Mouse (Mus musculus) midbrain, embryonic 11.5 days (tissue): ENCODE data around the gene Ksr2. TPM values are rescaled to one million over a fixed set of nuclear protein-coding genes. Genes with fewer than 3 reads are reported as not detected.
A peak's percentile ranks its signal among the peaks of the same experiment; 100 is the strongest.

Experiments
- ATAC-seq: fragments of 200-750 bp; cut with Nextera tagmentation; 2 replicates; pipeline ENCODE4 v1.8.0; 2017; ENCODE audit warnings: moderate TSS enrichment, moderate library complexity; ENCODE audit not compliant: low FRiP score
- DNase-seq: peaks from one replicate; pipeline ENCODE4 v3.0.0; 2015; ENCODE audit warnings: low spot score; ENCODE audit errors: missing footprints
- H3K27ac ChIP-seq: fragments of 300-500 bp; sonication (generic); 2 replicates; pipeline ENCODE4 v1.5.1; 2014; ENCODE audit warnings: low read depth, low read length
- H3K27me3 ChIP-seq: fragments of 300-500 bp; sonication (generic); 2 replicates; pipeline ENCODE4 v1.6.1; 2014; ENCODE audit warnings: mild to moderate bottlenecking, low read length, moderate library complexity, mixed read lengths; ENCODE audit not compliant: control insufficient read depth, insufficient read depth
- H3K36me3 ChIP-seq: fragments of 300-500 bp; sonication (generic); 2 replicates; pipeline ENCODE4 v1.6.1; 2014; ENCODE audit warnings: mild to moderate bottlenecking, low read length, moderate library complexity, mixed read lengths; ENCODE audit not compliant: control insufficient read depth, insufficient read depth
- H3K4me1 ChIP-seq: fragments of 300-500 bp; sonication (generic); 2 replicates; pipeline ENCODE4 v1.6.1; 2014; ENCODE audit warnings: low read length; ENCODE audit not compliant: control insufficient read depth, insufficient read depth
- H3K4me2 ChIP-seq: fragments of 300-500 bp; sonication (generic); 2 replicates; pipeline ENCODE4 v1.6.1; 2014; ENCODE audit warnings: mild to moderate bottlenecking, moderate library complexity
- H3K4me3 ChIP-seq: fragments of 300-500 bp; sonication (generic); 2 replicates; pipeline ENCODE4 v1.5.1; 2014; ENCODE audit warnings: low read depth, low read length
- H3K9ac ChIP-seq: fragments of 300-500 bp; sonication (generic); 2 replicates; pipeline ENCODE4 v1.6.1; 2014; ENCODE audit warnings: low read length
- H3K9me3 ChIP-seq: fragments of 300-500 bp; sonication (generic); 2 replicates; pipeline ENCODE4 v1.6.1; 2016; ENCODE audit warnings: low read length; ENCODE audit not compliant: control insufficient read depth
- WGBS: fragments of 180-500 bp; shearing (Covaris S2); extraction: QIAGEN DNeasy Blood & Tissue Kit; methylation state at CpG from one replicate; pipeline ENCODE4 v1.1.7; 2014; 5-methylcytosine and 5-hydroxymethylcytosine counted together
- polyA plus RNA-seq: library from polyadenylated mRNA; unstranded; fragments of >200 nt; fragmentation: Nextera tagmentation; extraction: Ambion mirVana; gene quantifications from 2 replicates; pipeline ENCODE4 v1.2.1, GENCODE M21; 2014

The Ksr2 gene
- polyA plus RNA-seq, 1 experiment from 2014 or later = 0.90 TPM

DNA sequence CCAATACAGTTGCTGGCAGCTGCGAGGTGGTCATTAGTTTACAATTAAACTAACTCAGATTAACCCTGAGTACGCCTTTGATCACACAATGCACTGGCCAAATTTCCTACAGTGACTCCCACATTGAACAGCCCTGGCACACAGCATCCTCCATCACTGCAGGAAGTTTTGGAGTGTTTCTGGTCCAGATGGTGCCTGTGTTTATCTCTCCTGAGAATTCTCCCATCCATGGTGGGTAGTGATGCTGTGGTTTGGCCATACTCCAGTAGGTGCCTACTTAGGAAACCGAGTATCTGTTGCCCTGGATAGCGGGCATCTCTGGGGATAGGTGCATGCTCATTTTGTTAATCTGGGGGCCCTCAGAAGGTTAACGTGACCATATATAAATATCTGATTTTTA is 163.8 kb downstream of the Ksr2 start:
- H3K4me3 ChIP-seq = no peak overlapping the region
- H3K36me3 ChIP-seq = no peaks in the 10 kb centered on the region
- H3K27me3 ChIP-seq = no peaks in the 10 kb centered on the region
- no peaks in the 10 kb centered on the region; the same call in 1 of the 2 replicates for H3K9me3 ChIP-seq
- H3K27ac ChIP-seq = no peak overlapping the region
- ATAC-seq = no peak
- no peaks in the 10 kb centered on the region for H3K4me1 ChIP-seq
- DNase-seq = no peak
- no peak overlapping the region for H3K9ac ChIP-seq
- WGBS = 88% methylated on average over 5 of the region's 5 CpGs
- no peak overlapping the region for H3K4me2 ChIP-seq

DNA sequence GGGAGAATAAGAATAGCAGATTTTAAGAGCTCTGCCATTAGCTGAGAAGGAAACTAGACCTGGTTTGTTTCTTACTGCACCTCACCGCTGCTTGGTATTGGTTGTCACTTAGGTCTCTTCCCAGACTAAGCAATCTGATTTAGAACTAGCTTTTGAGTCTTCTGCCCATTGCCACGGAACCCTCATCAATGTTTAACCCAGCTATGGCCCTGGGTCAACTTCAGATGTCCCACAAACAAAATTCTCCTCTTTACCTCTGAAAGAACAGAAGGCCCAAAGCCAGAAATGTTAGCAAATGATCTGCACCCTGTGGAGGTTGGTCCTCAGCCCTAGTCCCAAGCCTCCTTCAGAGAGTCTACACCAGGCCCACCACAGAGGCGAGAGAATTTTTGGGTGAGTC is 167.9 kb downstream of the Ksr2 start:
- no peaks in the 10 kb centered on the region for H3K27me3 ChIP-seq
- no peak overlapping the region for H3K27ac ChIP-seq
- 93% methylated on average over 3 of the region's 3 CpGs for WGBS
- no peaks in the 10 kb centered on the region for H3K4me1 ChIP-seq
- no peak overlapping the region for H3K4me3 ChIP-seq
- H3K4me2 ChIP-seq = no peak overlapping the region
- DNase-seq (peak; percentile 6), ATAC-seq (no peak)
- no peaks in the 10 kb centered on the region; the same call in 1 of the 2 replicates for H3K9me3 ChIP-seq
- H3K36me3 ChIP-seq = no peaks in the 10 kb centered on the region
- H3K9ac ChIP-seq = no peak overlapping the region

DNA sequence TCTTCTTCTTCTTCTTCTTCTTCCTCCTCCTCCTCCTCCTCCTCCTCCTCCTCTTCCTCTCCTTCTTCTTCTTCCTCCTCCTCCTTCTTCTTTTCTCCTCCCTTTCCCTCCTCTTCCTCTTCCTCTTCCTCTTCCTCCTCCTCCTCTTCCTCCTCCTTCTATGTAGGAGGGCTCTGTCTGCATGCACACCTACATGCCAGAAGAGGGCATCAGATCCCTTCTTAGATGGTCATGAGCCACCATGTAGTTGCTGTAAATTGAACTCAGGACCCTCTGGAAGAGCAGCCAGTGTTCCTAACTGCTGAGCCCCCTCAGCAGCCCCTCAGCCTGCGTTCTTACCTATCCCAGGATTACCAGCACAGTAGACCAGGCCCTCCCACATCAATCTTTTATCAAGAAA is 170.6 kb downstream of the Ksr2 start:
- no peaks in the 10 kb centered on the region for H3K27me3 ChIP-seq
- no peak overlapping the region for H3K9ac ChIP-seq
- no peaks in the 10 kb centered on the region for H3K9me3 ChIP-seq
- no peaks in the 10 kb centered on the region for H3K36me3 ChIP-seq
- DNase-seq = peak; percentile 4
- H3K4me3 ChIP-seq = no peak overlapping the region
- no peak overlapping the region for H3K4me2 ChIP-seq
- WGBS = 67% methylated on average over 1 of the region's 1 CpGs
- ATAC-seq = no peak
- no peak overlapping the region for H3K27ac ChIP-seq
- no peaks in the 10 kb centered on the region for H3K4me1 ChIP-seq

DNA sequence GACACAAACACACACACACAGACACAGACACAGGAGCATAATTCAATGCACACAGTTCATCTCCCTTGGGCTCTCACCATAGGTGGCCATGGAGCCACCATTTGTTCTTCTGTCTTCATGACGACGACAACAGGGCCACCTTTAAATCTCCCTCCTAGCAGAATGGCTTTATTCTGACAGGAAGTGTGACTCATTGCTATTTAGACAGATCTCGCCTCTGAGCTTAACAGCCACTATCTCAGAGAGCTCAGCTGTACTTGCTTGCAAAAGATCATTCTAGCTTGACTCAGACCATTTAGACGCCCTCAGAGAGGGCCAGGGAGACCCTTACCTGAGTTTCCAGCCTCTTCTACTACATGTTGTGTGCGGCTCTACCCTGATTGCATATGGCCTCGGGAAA is 175.5 kb downstream of the Ksr2 start:
- H3K27ac ChIP-seq = no peak overlapping the region
- no peak overlapping the region for H3K9ac ChIP-seq
- WGBS = 76% methylated on average over 6 of the region's 6 CpGs
- no peak overlapping the region for H3K4me3 ChIP-seq
- no peaks in the 10 kb centered on the region for H3K27me3 ChIP-seq
- no peaks in the 10 kb centered on the region for H3K4me1 ChIP-seq
- no peaks in the 10 kb centered on the region for H3K36me3 ChIP-seq
- DNase-seq = peak; percentile 47
- H3K4me2 ChIP-seq = no peak overlapping the region
- no peak for ATAC-seq
- no peaks in the 10 kb centered on the region for H3K9me3 ChIP-seq

DNA sequence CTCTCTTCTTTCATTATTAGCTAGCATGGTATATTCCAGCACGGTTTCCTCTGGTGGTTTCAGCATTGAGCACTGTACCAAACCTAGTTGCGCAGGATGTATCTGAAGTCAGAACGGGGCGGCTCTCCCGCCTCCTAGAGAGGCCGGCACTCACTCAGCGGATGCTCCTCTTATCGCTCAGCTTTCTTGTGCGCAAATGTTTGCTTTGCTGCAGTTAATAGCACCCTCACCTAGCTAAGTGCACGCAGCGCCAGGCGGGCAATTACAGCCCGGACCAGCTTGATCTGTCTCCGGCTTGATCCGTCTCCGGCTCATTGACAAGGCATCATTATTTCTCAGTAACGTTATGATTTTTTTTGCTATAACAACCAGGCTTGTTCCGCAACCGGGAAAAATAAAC is 179.5 kb downstream of the Ksr2 start:
- no peak for DNase-seq
- no peak overlapping the region for H3K9ac ChIP-seq
- H3K36me3 ChIP-seq = no peaks in the 10 kb centered on the region
- no peaks in the 10 kb centered on the region for H3K9me3 ChIP-seq
- ATAC-seq = no peak
- no peak overlapping the region for H3K4me3 ChIP-seq
- no peak overlapping the region for H3K27ac ChIP-seq
- no peaks in the 10 kb centered on the region for H3K4me1 ChIP-seq
- no peaks in the 10 kb centered on the region for H3K27me3 ChIP-seq
- H3K4me2 ChIP-seq = no peak overlapping the region
- 75% methylated on average over 19 of the region's 19 CpGs for WGBS

DNA sequence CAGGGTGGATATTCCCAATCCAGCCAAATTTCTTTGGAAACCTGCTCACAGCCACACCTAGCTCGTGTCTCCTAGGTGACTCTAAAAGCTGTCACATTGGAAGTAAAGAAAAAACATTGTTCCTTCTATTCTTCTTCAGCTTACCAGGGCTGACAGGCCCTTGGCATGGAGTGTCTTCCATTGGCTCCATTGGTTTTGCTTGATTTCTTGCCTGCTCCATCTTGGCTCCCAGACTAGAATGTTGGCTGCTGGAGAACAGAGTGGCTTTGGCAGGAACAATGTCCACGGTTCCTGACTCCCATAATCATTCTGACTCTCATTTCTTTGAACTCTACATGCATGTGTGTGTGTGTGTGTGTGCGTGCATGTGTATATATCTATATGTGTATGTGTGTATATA is 183.0 kb downstream of the Ksr2 start:
- no peak overlapping the region for H3K9ac ChIP-seq
- no peaks in the 10 kb centered on the region for H3K4me1 ChIP-seq
- no peak overlapping the region for H3K4me3 ChIP-seq
- H3K4me2 ChIP-seq = no peak overlapping the region
- 86% methylated on average over 3 of the region's 3 CpGs for WGBS
- no peaks in the 10 kb centered on the region for H3K9me3 ChIP-seq
- no peak overlapping the region for H3K27ac ChIP-seq
- DNase-seq = peak; percentile 33
- no peaks in the 10 kb centered on the region for H3K27me3 ChIP-seq
- no peaks in the 10 kb centered on the region for H3K36me3 ChIP-seq
- ATAC-seq = no peak

DNA sequence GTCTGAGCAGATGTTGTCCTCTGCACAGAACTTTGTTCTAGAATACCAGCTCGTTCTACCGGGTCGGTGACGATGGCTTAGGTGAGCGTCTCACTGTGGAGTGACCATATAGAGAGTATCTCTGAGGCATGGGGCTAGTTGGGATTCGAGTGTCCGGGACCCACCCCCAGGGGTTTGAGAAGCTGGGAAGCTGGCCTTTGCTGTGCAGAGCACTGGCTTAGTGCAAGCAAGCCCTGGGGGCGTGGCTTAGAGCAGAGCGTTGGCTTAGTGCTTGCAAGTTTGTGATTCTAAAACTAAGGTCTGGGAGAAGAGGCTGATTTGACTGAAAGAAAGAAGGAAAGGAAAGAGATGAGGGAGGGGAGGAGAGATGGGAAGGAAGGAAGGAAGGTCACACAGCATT is 188.2 kb downstream of the Ksr2 start:
- H3K36me3 ChIP-seq = no peaks in the 10 kb centered on the region
- ATAC-seq (no peak), DNase-seq (peak; percentile 67)
- 61% methylated on average over 9 of the region's 9 CpGs for WGBS
- no peaks in the 10 kb centered on the region for H3K9me3 ChIP-seq
- no peak overlapping the region for H3K27ac ChIP-seq
- H3K4me3 ChIP-seq = no peak overlapping the region
- no peak overlapping the region for H3K9ac ChIP-seq
- no peaks in the 10 kb centered on the region for H3K27me3 ChIP-seq
- no peak overlapping the region for H3K4me2 ChIP-seq
- H3K4me1 ChIP-seq = no peaks in the 10 kb centered on the region

DNA sequence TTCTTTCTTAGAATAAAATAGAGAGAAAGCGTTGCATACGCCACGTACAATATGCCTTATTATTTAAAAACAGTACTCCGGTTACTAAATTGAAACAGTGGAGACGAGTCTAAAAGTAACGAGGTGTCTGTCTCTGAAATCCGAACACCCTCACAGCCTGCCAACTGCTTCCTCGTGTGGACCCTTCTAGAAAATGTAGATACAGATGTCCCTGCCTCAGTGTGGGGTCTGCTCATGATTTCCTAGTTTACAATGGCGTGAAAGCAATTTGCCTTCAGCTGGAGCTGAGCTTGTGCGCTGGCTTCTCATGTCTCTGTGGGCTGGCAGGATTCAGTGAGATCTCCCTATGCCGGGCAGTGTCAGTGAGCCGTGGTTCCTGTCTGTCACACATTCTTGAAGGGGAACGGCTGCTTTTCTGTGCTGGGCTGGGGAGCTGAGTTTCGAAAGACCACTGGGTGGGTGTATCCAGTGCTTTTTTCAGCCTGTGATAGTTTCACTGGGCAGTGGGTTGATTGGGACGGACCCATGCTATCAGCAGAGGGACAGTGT is 194.0 kb downstream of the Ksr2 start:
- Histone ChIP-seq H3K9me3 (no peaks in the 10 kb centered on the region), H3K27me3 (no peaks in the 10 kb centered on the region), H3K4me2 (no peak overlapping the region), H3K4me1 (no peaks in the 10 kb centered on the region), H3K9ac (no peak overlapping the region), H3K27ac (no peak overlapping the region), H3K36me3 (no peaks in the 10 kb centered on the region), H3K4me3 (no peak overlapping the region)
- ATAC-seq = no peak
- 76% methylated on average over 15 of the region's 15 CpGs for WGBS
- DNase-seq = peak; percentile 64

DNA sequence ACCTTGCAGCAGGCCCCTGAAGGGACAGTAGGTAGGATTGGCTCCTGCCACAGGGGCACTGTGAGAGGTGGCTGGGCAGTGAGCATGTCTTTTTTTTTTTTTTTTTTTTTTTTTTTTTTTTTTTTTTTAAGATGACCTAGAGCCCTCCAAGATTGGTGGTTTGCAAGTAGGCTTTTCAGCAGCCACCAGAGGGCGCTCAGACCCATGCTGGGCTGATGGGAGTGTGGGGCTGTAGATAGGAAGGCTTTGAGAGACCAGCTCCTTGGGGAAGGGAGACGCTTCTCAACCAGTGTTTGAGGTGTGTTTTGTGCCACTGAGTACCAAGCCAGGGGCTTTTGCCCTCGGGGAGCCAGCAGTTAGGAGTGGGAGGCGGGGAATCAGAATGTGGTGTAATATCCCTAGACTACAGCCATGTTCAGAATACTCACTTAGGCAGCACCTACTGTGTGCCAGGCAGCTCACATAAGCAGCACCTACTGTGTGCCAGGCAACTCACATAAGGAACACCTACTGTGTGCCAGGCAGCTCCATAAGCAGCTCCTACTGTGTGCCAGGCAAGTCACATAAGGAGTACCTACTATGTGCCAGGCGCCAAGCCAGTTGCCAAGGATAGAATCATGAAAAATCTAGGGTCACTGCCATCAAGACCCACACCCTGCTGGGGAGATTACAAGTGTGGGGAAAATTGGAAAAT is 200.7 kb downstream of the Ksr2 start:
- 40% methylated on average over 5 of the region's 5 CpGs for WGBS
- H3K4me1 ChIP-seq = no peaks in the 10 kb centered on the region
- no peak overlapping the region for H3K4me3 ChIP-seq
- no peak overlapping the region for H3K27ac ChIP-seq
- DNase-seq (peak; percentile 97), ATAC-seq (peak; percentile 24; the same call in 1 of the 2 replicates)
- H3K27me3 ChIP-seq = no peaks in the 10 kb centered on the region
- no peak overlapping the region for H3K9ac ChIP-seq
- H3K4me2 ChIP-seq = no peak overlapping the region
- no peaks in the 10 kb centered on the region for H3K9me3 ChIP-seq
- H3K36me3 ChIP-seq = no peaks in the 10 kb centered on the region
